Mouse (Mus musculus): ENCODE data around the gene Phyhd1.

Gene Phyhd1

GRCm38 (mm10) chr2:30265767-30266253 is at the start of gene Phyhd1:
TSS of gene Phyhd1 (plus strand) at chr2:30266203.
- peak; percentile 58 for DNase-seq (ENCODE audit: low spot score)

- no peak for DNase-seq (ENCODE audit: low spot score)
Measured at GRCm38 (mm10) chr2:30216293-30216692, 49.7 kb upstream of the Phyhd1 start.

- no peak for DNase-seq (ENCODE audit: low spot score)
Measured at GRCm38 (mm10) chr2:30235593-30235992, 30.4 kb upstream of the Phyhd1 start.

GRCm38 (mm10) chr2:30236426-30237198 is 29.4 kb upstream of the Phyhd1 start:
- no peak for DNase-seq (ENCODE audit: low spot score)

GRCm38 (mm10) chr2:30237199-30237880 is 28.7 kb upstream of the Phyhd1 start, which contains the start of gene Lrrc8a:
TSS of gene Lrrc8a (plus strand) at chr2:30237715.
- DNase-seq (ENCODE audit: low spot score): peak; percentile 100

- DNase-seq (ENCODE audit: low spot score): peak; percentile 70
Measured at GRCm38 (mm10) chr2:30237881-30238280, 28.1 kb upstream of the Phyhd1 start.

- DNase-seq (ENCODE audit: low spot score): no peak
Measured at GRCm38 (mm10) chr2:30238906-30239465, 27.0 kb upstream of the Phyhd1 start.

GRCm38 (mm10) chr2:30239777-30240176 is 26.2 kb upstream of the Phyhd1 start:
- no peak for DNase-seq (ENCODE audit: low spot score)

GRCm38 (mm10) chr2:30240267-30240666 is 25.7 kb upstream of the Phyhd1 start, which contains the start of gene Gm28035:
TSS of gene Gm28035 (plus strand) at chr2:30240567.
- no peak for DNase-seq (ENCODE audit: low spot score)

GRCm38 (mm10) chr2:30242509-30242908 is 23.5 kb upstream of the Phyhd1 start:
- peak; percentile 46 for DNase-seq (ENCODE audit: low spot score)

- DNase-seq (ENCODE audit: low spot score): no peak
Measured at GRCm38 (mm10) chr2:30243391-30243790, 22.6 kb upstream of the Phyhd1 start.

GRCm38 (mm10) chr2:30244595-30245178 is 21.3 kb upstream of the Phyhd1 start:
- peak; percentile 60 for DNase-seq (ENCODE audit: low spot score)

GRCm38 (mm10) chr2:30247036-30247435 is 19.0 kb upstream of the Phyhd1 start:
- DNase-seq (ENCODE audit: low spot score): no peak

GRCm38 (mm10) chr2:30247681-30248080 is 18.3 kb upstream of the Phyhd1 start:
- DNase-seq (ENCODE audit: low spot score): no peak

GRCm38 (mm10) chr2:30249182-30249581 is 16.8 kb upstream of the Phyhd1 start:
- DNase-seq (ENCODE audit: low spot score): no peak

GRCm38 (mm10) chr2:30250166-30251128 is 15.6 kb upstream of the Phyhd1 start:
- no peak for DNase-seq (ENCODE audit: low spot score)

- peak; percentile 81 for DNase-seq (ENCODE audit: low spot score)
Measured at GRCm38 (mm10) chr2:30251417-30252104, 14.4 kb upstream of the Phyhd1 start.

GRCm38 (mm10) chr2:30252521-30252920 is 13.5 kb upstream of the Phyhd1 start:
- no peak for DNase-seq (ENCODE audit: low spot score)

GRCm38 (mm10) chr2:30253809-30254208 is 12.2 kb upstream of the Phyhd1 start:
- no peak for DNase-seq (ENCODE audit: low spot score)

- no peak for DNase-seq (ENCODE audit: low spot score)
Measured at GRCm38 (mm10) chr2:30255631-30256395, 10.2 kb upstream of the Phyhd1 start.
